Mouse (Mus musculus): ENCODE measurements around the gene Marc1. TPM values are rescaled to one million over a fixed set of nuclear protein-coding genes. Genes with fewer than 3 reads are reported as not detected.

Gene Marc1
- polyA plus RNA-seq, 1 experiment from 2014 or later, result 0.14 TPM

DNA sequence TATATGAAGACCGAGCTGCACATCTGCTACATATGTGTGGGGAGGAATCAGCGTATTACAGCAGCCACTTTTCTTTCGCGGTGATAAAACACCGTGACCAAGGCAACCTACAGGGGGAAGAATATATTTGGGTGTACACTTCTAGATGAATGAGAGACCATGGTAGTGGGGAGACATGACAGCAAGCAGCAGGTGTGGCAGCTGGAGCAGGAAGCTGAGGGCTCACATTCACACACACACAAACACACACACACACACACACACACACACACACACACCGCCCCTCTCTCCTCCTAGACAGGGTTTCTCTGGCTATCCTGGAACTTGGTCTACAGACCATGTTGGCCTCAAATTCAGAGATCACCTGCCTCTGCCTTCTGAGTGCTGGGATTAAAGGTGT, 33.0 kb downstream of the Marc1 start:
- WGBS, result 87% methylated on average over 6 of the region's 6 CpGs
- H3K4me1 ChIP-seq, result no peaks in the 10 kb centered on the region
- no peak for ATAC-seq (ENCODE audit: low FRiP score, low read depth)
- no peak overlapping the region for H3K4me3 ChIP-seq
- no peaks in the 10 kb centered on the region for H3K9me3 ChIP-seq
- no peak overlapping the region for H3K27ac ChIP-seq
- H3K9ac ChIP-seq, result no peak overlapping the region
- H3K36me3 ChIP-seq, result no peaks in the 10 kb centered on the region
- no peak overlapping the region for H3K4me2 ChIP-seq (replicated peaks)
- peaks cover 34% of the 10 kb centered on the region for H3K27me3 ChIP-seq

DNA sequence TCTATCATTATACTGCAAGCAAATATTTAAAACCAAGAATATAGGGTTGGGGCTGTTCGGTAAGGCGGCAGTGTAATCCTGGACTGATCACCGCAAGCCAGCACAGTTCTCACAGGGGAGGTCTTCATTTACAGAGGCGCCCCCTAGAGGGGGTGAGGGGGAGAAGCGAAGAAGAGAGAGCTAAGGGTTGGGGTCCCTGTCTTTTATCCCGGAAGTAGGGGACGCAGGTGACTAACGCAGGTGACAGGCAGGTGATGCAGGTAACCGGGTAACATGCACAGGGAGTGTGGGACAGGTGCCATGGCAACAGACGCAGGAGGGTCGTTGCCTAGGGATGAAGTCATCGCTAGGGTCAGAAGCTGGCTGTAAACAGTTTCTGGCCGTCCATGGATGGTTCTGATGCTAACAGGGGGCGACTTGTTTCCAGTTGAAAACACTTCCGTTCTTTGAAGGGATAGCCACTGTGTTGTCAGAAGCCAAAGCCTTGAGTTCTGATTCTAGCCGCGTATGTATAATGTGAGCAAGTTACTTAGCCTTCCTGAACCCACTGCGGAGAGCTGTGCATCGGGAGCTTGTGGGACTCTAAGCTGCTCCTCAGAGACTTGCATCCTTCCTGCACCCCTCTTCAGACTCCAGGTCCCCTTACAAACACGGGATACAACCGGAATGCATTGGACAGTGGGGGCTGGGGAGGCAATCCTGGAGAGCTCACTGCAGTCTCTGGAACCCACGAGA, 33.9 kb downstream of the Marc1 start:
- no peak overlapping the region for H3K4me2 ChIP-seq (replicated peaks)

DNA sequence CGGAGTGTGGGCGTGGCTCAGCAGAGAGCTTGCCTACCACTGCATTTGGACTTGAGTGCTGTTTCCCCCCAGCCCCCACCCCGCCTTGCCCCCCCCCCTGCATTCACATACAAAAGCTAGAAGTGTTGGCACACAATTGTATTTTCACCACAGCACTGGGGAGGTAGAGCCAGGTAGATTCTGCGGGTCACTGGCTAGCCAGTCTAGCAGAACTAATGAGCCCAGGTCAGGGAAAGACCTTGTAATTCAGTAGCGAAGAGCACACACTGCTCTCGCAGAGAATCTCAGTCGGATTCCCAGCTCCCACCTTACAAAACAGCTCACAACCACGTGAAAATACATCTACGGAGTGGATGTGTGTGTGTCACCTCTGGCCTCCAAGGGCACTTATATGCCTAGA, 35.8 kb downstream of the Marc1 start:
- H3K4me1 ChIP-seq, result peaks cover 9% of the 10 kb centered on the region
- no peak overlapping the region for H3K4me2 ChIP-seq (replicated peaks)
- no peak overlapping the region for H3K27ac ChIP-seq
- ATAC-seq (ENCODE audit: low FRiP score, low read depth), result no peak
- H3K9ac ChIP-seq, result no peak overlapping the region
- peaks cover 18% of the 10 kb centered on the region for H3K27me3 ChIP-seq
- no peaks in the 10 kb centered on the region for H3K9me3 ChIP-seq
- no peaks in the 10 kb centered on the region for H3K36me3 ChIP-seq
- 63% methylated on average over 9 of the region's 9 CpGs for WGBS
- no peak overlapping the region for H3K4me3 ChIP-seq

More for the DNA sequence above, 33.9 kb downstream of the Marc1 start:
- H3K4me3 ChIP-seq, result no peak overlapping the region
- no peak overlapping the region for H3K9ac ChIP-seq
- no peaks in the 10 kb centered on the region for H3K36me3 ChIP-seq
- no peak overlapping the region for H3K27ac ChIP-seq
- peaks cover 27% of the 10 kb centered on the region for H3K27me3 ChIP-seq
- H3K9me3 ChIP-seq, result no peaks in the 10 kb centered on the region
- 32% methylated on average over 22 of the region's 22 CpGs for WGBS
- no peak for ATAC-seq (ENCODE audit: low FRiP score, low read depth)
- no peaks in the 10 kb centered on the region for H3K4me1 ChIP-seq

DNA sequence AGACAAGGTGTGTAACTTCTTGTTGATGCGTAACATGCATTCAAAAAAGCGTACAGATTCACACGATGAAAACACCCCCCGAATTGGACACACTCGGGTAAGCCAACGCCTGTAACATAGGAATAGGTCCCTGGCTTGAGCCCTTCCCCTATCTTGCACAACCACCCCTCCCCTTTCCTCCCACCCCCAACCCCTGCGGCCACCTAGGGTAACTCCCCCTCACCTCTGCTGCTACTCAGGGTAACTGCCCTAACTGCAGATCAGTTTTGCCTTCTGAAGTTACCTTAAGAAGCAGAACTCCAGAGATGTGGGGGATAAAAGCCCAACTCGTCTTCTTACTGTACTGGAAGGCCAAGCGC, 39.2 kb downstream of the Marc1 start:
- H3K4me3 ChIP-seq, result peak overlapping the region; percentile 9; the same call in 1 of the 2 replicates
- H3K9me3 ChIP-seq, result no peaks in the 10 kb centered on the region
- peaks cover 7% of the 10 kb centered on the region for H3K27me3 ChIP-seq
- H3K27ac ChIP-seq, result no peak overlapping the region
- no peaks in the 10 kb centered on the region for H3K36me3 ChIP-seq
- H3K4me1 ChIP-seq, result peaks cover 9% of the 10 kb centered on the region
- H3K9ac ChIP-seq, result no peak overlapping the region
- peak overlapping the region; percentile 51 for H3K4me2 ChIP-seq (replicated peaks)
- no peak for ATAC-seq (ENCODE audit: low FRiP score, low read depth)
- WGBS, result 12% methylated on average over 9 of the region's 9 CpGs

DNA sequence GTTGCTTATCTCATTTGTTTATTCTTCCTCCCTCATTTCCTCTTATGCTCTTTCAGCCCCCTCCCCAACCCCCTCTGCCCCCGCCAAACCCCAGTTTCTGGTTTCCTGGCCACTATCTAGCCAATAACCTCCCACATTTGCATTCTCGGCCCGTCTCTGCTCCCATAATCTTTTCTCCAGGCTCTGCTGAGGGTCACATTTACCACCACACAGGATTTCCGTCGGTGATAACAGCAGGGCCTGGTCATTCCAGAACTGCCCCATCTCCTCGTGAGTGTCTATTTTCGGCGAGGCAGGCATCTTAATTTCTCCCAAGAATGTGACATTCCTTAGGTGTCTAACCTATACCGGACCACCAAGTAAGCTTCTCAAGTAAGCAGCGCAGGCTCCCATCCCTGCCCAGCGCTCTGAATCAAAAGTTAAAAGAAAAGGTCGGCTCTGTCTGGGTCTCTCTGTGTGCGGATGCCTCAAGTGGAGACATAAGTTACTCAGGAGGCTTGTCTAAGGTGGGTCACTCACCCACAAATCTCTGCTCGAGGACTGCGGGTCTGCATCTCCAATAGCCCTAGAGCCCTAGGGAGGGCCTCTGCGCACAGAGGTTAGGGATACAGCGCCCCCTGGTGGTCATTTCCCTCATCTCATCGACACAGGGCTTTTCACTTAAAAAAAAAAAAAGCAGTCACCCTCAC, 39.8 kb downstream of the Marc1 start:
- Histone ChIP-seq H3K4me3 (peak overlapping the region; percentile 9; the same call in 1 of the 2 replicates), H3K4me2 (replicated peaks) (peak overlapping the region; percentile 51), H3K36me3 (no peaks in the 10 kb centered on the region), H3K27ac (no peak overlapping the region), H3K4me1 (peaks cover 9% of the 10 kb centered on the region), H3K27me3 (peaks cover 7% of the 10 kb centered on the region), H3K9ac (no peak overlapping the region), H3K9me3 (no peaks in the 10 kb centered on the region)
- WGBS, result 16% methylated on average over 18 of the region's 18 CpGs
- ATAC-seq (ENCODE audit: low FRiP score, low read depth), result peak; percentile 61; the same call in 1 of the 2 replicates

DNA sequence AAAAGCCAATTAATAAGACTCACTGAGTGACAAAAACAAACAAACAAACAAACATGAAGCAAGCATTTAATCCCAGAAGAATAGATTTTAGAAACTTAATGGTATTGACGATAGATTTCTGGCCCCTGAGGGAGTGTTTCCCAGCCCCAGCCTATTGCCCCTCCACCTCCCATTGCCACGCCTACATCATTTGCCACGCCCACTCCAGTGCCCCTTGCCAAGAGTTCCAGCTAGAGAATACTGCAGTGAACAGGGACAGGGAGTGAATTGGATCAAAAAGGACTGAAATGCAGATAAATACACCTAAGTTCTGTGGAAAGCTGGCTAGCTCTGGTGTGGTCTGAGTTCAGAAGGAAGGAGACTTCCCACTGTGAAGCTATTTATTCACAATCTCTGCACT, 47.2 kb downstream of the Marc1 start:
- H3K27ac ChIP-seq, result no peak overlapping the region
- 44% methylated on average over 3 of the region's 3 CpGs for WGBS
- no peaks in the 10 kb centered on the region for H3K27me3 ChIP-seq
- H3K4me1 ChIP-seq, result peaks cover 11% of the 10 kb centered on the region; the same call in 1 of the 2 replicates
- H3K4me2 ChIP-seq (replicated peaks), result no peak overlapping the region
- H3K9ac ChIP-seq, result no peak overlapping the region
- H3K4me3 ChIP-seq, result no peak overlapping the region
- no peaks in the 10 kb centered on the region for H3K36me3 ChIP-seq
- ATAC-seq (ENCODE audit: low FRiP score, low read depth), result no peak
- H3K9me3 ChIP-seq, result no peaks in the 10 kb centered on the region

DNA sequence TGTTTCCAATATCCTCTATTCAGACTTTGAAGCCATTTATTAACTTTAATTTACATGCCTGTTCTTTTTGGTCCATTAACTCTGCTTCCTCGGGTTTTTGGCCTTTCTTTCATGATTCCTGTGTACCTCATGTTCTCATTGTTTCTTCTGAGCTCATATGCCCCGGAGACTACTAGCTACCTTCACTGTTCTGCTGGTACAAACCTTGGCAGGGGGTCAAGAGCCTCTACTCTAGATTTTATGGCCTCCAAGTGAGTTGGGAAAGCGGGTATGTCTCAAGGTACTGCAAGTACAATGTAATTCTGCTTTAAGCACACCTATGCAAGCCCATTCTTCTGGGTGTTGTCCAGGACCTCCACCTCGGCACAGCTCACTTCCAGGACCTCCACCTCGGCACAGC, 48.2 kb downstream of the Marc1 start:
- no peak overlapping the region for H3K4me2 ChIP-seq (replicated peaks)
- 65% methylated on average over 5 of the region's 5 CpGs for WGBS
- H3K36me3 ChIP-seq, result no peaks in the 10 kb centered on the region
- H3K9ac ChIP-seq, result no peak overlapping the region
- no peaks in the 10 kb centered on the region for H3K9me3 ChIP-seq
- H3K4me1 ChIP-seq, result peaks cover 11% of the 10 kb centered on the region; the same call in 1 of the 2 replicates
- H3K4me3 ChIP-seq, result no peak overlapping the region
- H3K27me3 ChIP-seq, result no peaks in the 10 kb centered on the region
- ATAC-seq (ENCODE audit: low FRiP score, low read depth), result no peak
- H3K27ac ChIP-seq, result no peak overlapping the region; the same call in 1 of the 2 replicates

DNA sequence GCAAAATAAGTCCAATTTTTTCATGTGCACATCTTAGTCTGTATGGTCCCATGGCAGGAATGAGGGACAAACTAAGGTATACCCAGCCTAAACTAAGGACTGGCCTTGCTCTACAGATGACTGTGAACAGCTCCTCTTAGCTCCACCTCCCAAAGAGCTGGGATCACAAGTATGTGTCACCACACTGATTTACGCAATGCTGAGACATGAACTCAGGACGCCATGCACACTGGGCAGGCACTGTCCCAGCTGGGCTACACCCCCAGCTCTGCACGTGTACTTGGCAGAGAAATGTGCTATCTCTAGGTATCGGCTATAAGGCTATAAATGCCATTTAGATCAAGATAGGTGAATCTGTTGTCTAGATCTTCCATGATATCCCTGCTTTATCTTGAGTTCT, 49.1 kb downstream of the Marc1 start:
- Histone ChIP-seq H3K27ac (no peak overlapping the region), H3K4me2 (replicated peaks) (no peak overlapping the region), H3K27me3 (0 out of 2 replicates have a peak, but pooled peaks cover 2% of the 10 kb centered on the region), H3K36me3 (no peaks in the 10 kb centered on the region), H3K4me3 (no peak overlapping the region), H3K9ac (no peak overlapping the region), H3K4me1 (peaks cover 11% of the 10 kb centered on the region; the same call in 1 of the 2 replicates), H3K9me3 (no peaks in the 10 kb centered on the region)
- WGBS, result 73% methylated on average over 4 of the region's 4 CpGs
- no peak for ATAC-seq (ENCODE audit: low FRiP score, low read depth)

DNA sequence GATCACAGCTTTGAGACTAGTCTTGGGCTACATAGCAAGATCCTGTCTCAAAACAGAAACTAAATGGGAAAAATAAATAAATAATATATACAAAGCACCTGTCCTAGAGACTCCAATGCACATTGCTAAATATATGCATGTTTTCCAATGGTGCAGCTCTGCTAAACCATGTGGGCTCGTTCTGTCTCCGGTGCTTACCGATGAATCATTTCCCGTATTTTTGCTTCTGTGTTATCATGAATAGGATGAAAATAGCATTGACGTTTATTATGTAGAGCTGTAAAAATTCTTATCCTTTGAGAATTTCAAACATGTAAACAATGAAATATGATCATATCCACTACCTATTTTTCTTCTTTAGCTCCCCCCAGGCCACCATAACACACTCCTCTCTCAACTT, 58.4 kb downstream of the Marc1 start:
- no peak overlapping the region for H3K9ac ChIP-seq
- H3K27me3 ChIP-seq, result 0 out of 2 replicates have a peak, but pooled peaks cover 13% of the 10 kb centered on the region
- H3K4me3 ChIP-seq, result no peak overlapping the region
- peaks cover 7% of the 10 kb centered on the region; the same call in 1 of the 2 replicates for H3K4me1 ChIP-seq
- H3K4me2 ChIP-seq (replicated peaks), result no peak overlapping the region
- no peaks in the 10 kb centered on the region for H3K36me3 ChIP-seq
- no peak for ATAC-seq (ENCODE audit: low FRiP score, low read depth)
- WGBS, result 88% methylated on average over 5 of the region's 5 CpGs
- no peak overlapping the region for H3K27ac ChIP-seq
- no peaks in the 10 kb centered on the region for H3K9me3 ChIP-seq

DNA sequence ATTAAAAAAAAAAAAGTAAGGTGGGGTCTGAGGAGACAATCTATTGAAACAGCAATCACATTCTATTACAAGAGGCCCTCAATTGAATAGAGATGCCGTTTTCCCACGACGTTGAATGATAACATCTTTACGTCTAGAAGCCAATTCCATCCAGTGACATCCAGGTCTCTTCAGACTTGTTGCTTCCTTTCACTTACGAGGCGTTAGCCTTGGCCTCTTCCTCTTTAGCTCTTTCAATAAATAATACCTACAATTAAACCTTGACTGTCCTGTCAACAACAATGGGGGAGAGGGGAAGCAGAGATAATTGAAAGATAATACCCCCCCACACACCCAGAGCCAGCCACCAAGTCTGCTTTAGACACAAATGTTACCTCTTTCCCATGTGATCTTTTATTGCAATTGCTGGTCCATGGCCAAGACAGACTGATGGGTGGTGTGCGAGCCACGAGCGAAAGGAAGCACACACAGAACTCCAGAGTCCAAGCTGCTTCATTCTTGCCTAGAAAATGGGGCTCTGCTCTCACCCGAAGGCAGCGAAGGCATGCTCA, 60.9 kb downstream of the Marc1 start:
- H3K4me1 ChIP-seq, result peaks cover 7% of the 10 kb centered on the region; the same call in 1 of the 2 replicates
- no peak overlapping the region for H3K4me2 ChIP-seq (replicated peaks)
- no peak for ATAC-seq (ENCODE audit: low FRiP score, low read depth)
- H3K9ac ChIP-seq, result no peak overlapping the region
- H3K27me3 ChIP-seq, result 0 out of 2 replicates have a peak, but pooled peaks cover 5% of the 10 kb centered on the region
- H3K36me3 ChIP-seq, result no peaks in the 10 kb centered on the region
- H3K27ac ChIP-seq, result no peak overlapping the region
- no peaks in the 10 kb centered on the region for H3K9me3 ChIP-seq
- no peak overlapping the region for H3K4me3 ChIP-seq
- WGBS, result 77% methylated on average over 11 of the region's 11 CpGs

DNA sequence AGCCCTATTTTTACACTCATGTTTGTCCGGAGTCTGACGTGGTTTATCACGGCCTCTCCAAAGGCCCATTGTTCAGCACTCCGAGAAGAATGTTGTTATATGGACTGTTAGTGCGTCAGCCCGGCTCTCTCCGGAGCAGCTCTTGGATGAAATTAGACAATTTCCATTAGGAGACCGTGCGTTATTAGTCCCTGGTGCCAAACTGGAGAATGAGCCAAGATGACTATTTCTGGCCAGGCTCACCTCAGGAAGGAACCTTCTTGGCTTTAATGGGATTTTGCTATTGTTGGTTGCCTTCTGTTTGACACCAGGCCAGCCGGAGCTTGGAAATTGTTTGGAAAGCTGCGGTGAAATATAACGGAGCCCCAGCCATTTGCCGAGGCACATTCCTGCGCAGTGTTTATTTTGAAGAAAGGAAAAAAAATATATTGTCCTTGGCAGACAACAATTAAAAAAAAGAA, 62.4 kb downstream of the Marc1 start:
- Histone ChIP-seq H3K9me3 (no peaks in the 10 kb centered on the region), H3K27ac (peak overlapping the region; percentile 44; the same call in 1 of the 2 replicates), H3K9ac (no peak overlapping the region), H3K27me3 (peaks cover 10% of the 10 kb centered on the region), H3K4me1 (peaks cover 7% of the 10 kb centered on the region; the same call in 1 of the 2 replicates), H3K4me3 (no peak overlapping the region), H3K36me3 (no peaks in the 10 kb centered on the region), H3K4me2 (replicated peaks) (0 out of 2 replicates have a peak overlapping the region, but pooled peaks have one; percentile 11)
- ATAC-seq (ENCODE audit: low FRiP score, low read depth), result peak; percentile 57
- WGBS, result 60% methylated on average over 14 of the region's 14 CpGs

DNA sequence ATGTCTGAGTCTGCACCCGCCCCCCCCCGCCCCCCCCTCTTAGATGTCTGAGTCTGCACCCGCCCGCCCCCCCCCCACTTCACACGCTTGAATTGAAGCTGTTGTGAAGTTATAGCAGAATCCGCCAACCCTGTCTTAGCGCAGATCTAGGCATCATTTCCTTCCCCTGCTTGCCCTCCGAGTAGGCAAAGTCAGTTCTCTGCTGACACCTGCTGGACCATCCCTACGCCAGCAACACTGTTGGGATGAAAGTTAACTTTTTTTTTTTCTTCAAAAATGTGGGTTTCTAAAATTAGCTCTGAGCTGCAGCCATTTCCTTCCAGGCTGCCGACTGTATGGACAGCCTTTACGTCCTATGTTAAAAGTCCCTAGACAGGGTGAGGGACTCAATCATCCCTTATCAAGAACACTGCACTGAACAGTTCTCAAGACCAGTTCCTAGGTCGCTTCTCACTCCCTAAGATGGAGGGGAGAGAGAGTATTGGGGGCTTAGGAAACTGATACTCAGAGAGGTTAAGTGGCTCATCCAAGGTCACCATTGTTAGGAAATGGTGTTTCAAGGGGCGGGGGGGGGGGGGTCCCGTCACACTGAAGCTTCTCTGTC, 73.1 kb downstream of the Marc1 start:
- H3K27me3 ChIP-seq, result peaks cover 67% of the 10 kb centered on the region
- peak overlapping the region; percentile 38; the same call in 1 of the 2 replicates for H3K4me2 ChIP-seq (replicated peaks)
- 6% methylated on average over 14 of the region's 14 CpGs for WGBS

More for the DNA sequence above, 73.1 kb downstream of the Marc1 start:
- H3K4me1 ChIP-seq, result peaks cover 22% of the 10 kb centered on the region
- no peak overlapping the region for H3K9ac ChIP-seq
- H3K36me3 ChIP-seq, result no peaks in the 10 kb centered on the region
- H3K4me3 ChIP-seq, result no peak overlapping the region
- no peak overlapping the region for H3K27ac ChIP-seq
- H3K9me3 ChIP-seq, result no peaks in the 10 kb centered on the region
- 0 out of 2 replicates have a peak, but pooled peaks have one; percentile 41 for ATAC-seq (ENCODE audit: low FRiP score, low read depth)
